In genomic region chr11:98950484-98950883, GRCm38 (mm10) we compare ENCODE assay signal across 10 mouse cellular contexts. TPM values are rescaled to one million over a fixed set of nuclear protein-coding genes. Genes with fewer than 3 reads are reported as not detected.
DNase-seq lines count a peak whose midpoint lies in the region; ATAC-seq and TF ChIP-seq lines count a peak whose summit lies in the region.
"Had no signal": no experiment of that assay in that cellular context is flagged by ENCODE, and none has a peak within 500 bp of the region (broad histone marks: within the 10 kb centered on the region; RNA-seq: fewer than 3 reads in every experiment).

No protein-coding gene starts in this region.

- DNase-seq in heart, adult 2 months: no peak
- DNase-seq in heart, adult 8-10 months (ENCODE audit: low spot score): no peak
- peak; percentile 3 for DNase-seq in left cerebral cortex, postnatal 4 days
- DNase-seq in left cerebral cortex, postnatal 25 days (ENCODE audit: low spot score in 2 of 2): no peak
- DNase-seq in G1E (ENCODE audit: low spot score): no peak
- DNase-seq in embryo, embryonic 10 days (ENCODE audit: low spot score): no peak
- no peak for DNase-seq in testis, postnatal 10 days (ENCODE audit: low spot score)
- DNase-seq: forebrain, postnatal 0 days had no signal

- H3K27ac ChIP-seq in heart, adult 2 months: peak overlapping the region; percentile 75
- peak overlapping the region; percentile 13; the same call in 1 of the 2 replicates for H3K27ac ChIP-seq in intestine, embryonic 16.5 days (ENCODE audit: low read length)

- intact Hi-C loops in heart, adult 2 months (cut with DNase I): loop anchor here (2.0 kb wide), 1 partner anchor 20 kb away; no protein-coding TSS in a partner anchor
- intact Hi-C loops in left cerebral cortex, postnatal 4 days (cut with DNase I): no loop called here
- intact Hi-C loops in left cerebral cortex, postnatal 25 days (cut with DNase I): no loop called here

- peaks cover 40% of the 10 kb centered on the region for H3K4me1 ChIP-seq in heart, adult 2 months (ENCODE audit: control insufficient read depth, insufficient read depth, low read length)
- H3K4me1 ChIP-seq in G1E (ENCODE audit: insufficient read depth, low read depth, low read length): peaks cover 97% of the 10 kb centered on the region
- H3K4me1 ChIP-seq in intestine, embryonic 16.5 days (ENCODE audit: control insufficient read depth, insufficient read depth, low read length): peaks cover 75% of the 10 kb centered on the region

- TF ChIP-seq POLR2A in heart, adult 2 months (IDR thresholded peaks at IDR 0.05; ENCODE audit: insufficient read depth, low read depth, low read length): no peak

- H3K9me3 ChIP-seq in G1E (replicated peaks): no peaks in the 10 kb centered on the region
- H3K9me3 ChIP-seq in intestine, embryonic 16.5 days (ENCODE audit: control insufficient read depth, low read length): no peaks in the 10 kb centered on the region

- no peak overlapping the region for H3K4me3 ChIP-seq in heart, adult 2 months
- H3K4me3 ChIP-seq in G1E (ENCODE audit: low read depth, low read length): peak overlapping the region; percentile 66; the same call in 1 of the 2 replicates
- H3K4me3 ChIP-seq in intestine, embryonic 16.5 days (ENCODE audit: low read length): no peak overlapping the region

- H3K36me3 ChIP-seq in heart, adult 2 months (ENCODE audit: control insufficient read depth, insufficient read depth, low read length): peaks cover 6% of the 10 kb centered on the region; the same call in 1 of the 2 replicates
- peaks cover 62% of the 10 kb centered on the region for H3K36me3 ChIP-seq in G1E (replicated peaks)
- peaks cover 8% of the 10 kb centered on the region; the same call in 1 of the 2 replicates for H3K36me3 ChIP-seq in intestine, embryonic 16.5 days (ENCODE audit: control insufficient read depth, insufficient read depth, low read length)

- H3K27me3 ChIP-seq in heart, adult 2 months (ENCODE audit: control insufficient read depth, insufficient read depth, low read length): no peaks in the 10 kb centered on the region
- H3K27me3 ChIP-seq in G1E (ENCODE audit: insufficient read depth, low read length): no peaks in the 10 kb centered on the region
- H3K27me3 ChIP-seq in intestine, embryonic 16.5 days (replicated peaks; ENCODE audit: control insufficient read depth, insufficient read depth, low read length): no peaks in the 10 kb centered on the region

- H3K9ac ChIP-seq in heart, adult 2 months (ENCODE audit: low read depth, low read length): no peak overlapping the region
- H3K9ac ChIP-seq in intestine, embryonic 16.5 days (ENCODE audit: low read depth, low read length): no peak overlapping the region
- H3K9ac ChIP-seq: forebrain, postnatal 0 days had no signal

- no peak overlapping the region for H3K4me2 ChIP-seq in intestine, embryonic 16.5 days (ENCODE audit: low read depth, low read length)

- H3K79me2 ChIP-seq in heart, adult 2 months (replicated peaks; ENCODE audit: control insufficient read depth, insufficient read depth, low read length): 0 out of 2 replicates have a peak, but pooled peaks cover 2% of the 10 kb centered on the region

- no peak for TF ChIP-seq CTCF in heart, adult 2 months (IDR thresholded peaks at IDR 0.05)
- no peak for TF ChIP-seq CTCF in G1E (IDR thresholded peaks at IDR 0.05; ENCODE audit: low read depth, low read length)

- ATAC-seq in G1E (ENCODE audit: extremely low read depth, insufficient number of reproducible peaks, low FRiP score, poor library complexity, severe bottlenecking): no peak
- ATAC-seq in intestine, embryonic 16.5 days: no peak

- 66% methylated on average over 9 of the region's 9 CpGs for WGBS in heart, adult 2 months
- WGBS in intestine, embryonic 16.5 days: 83% methylated on average over 9 of the region's 9 CpGs

- no peak for TF ChIP-seq EP300 in heart, adult 2 months (IDR thresholded peaks at IDR 0.05; ENCODE audit: insufficient read depth, low read depth, low read length)

RNA-seq across cellular contexts. Expression of gene Rara, which starts 22.9 kb away (rescaled TPM):
- 10 to 100 TPM; 10.1 to 12.8 TPM for total RNA-seq in heart, adult 2 months (2021)
- polyA plus RNA-seq in heart, adult 2 months (2012; rRNA removed): 7.1 and 10.9 TPM in 2 replicates
- 10 to 100 TPM; 10.8 to 13.5 (median 11.9) TPM for total RNA-seq in heart, adult 8-10 months (2022)
- total RNA-seq in left cerebral cortex, postnatal 4 days (2021): 10 to 100 TPM; 20.3 to 21.5 TPM
- total RNA-seq in left cerebral cortex, postnatal 25 days (2021): 10 to 100 TPM in 1 of 2 experiments, 1 to 10 TPM in 1; 9.4 to 12.1 TPM
- total RNA-seq in G1E (2014; fragmentation: Nextera tagmentation) (109 and 110 TPM in 2 replicates), G1E (2017) (16.9 and 17.1 TPM in 2 replicates)
- polyA plus RNA-seq in G1E (2012): 84.4 and 103 TPM in 2 replicates
- 28.2 and 31.2 TPM in 2 replicates for polyA plus RNA-seq in intestine, embryonic 16.5 days (2015; fragmentation: Nextera tagmentation; extraction: Ambion mirVana)

RNA-seq across cellular contexts. Expression of gene Gjd3, which starts 32.3 kb away (rescaled TPM):
- total RNA-seq in heart, adult 2 months (2021): under 1 TPM; 0.27 to 0.31 TPM
- 0.94 and 1.6 TPM in 2 replicates for polyA plus RNA-seq in heart, adult 2 months (2012; rRNA removed)
- total RNA-seq in heart, adult 8-10 months (2022): under 1 TPM in 1 of 4 experiments, not detected in 3; 0.44 TPM
- 1 to 10 TPM; 2.2 to 3.4 TPM for total RNA-seq in left cerebral cortex, postnatal 4 days (2021)
- total RNA-seq in left cerebral cortex, postnatal 25 days (2021): 1 to 10 TPM; 2.9 to 3.0 TPM
- not detected in 2 replicates for total RNA-seq in G1E (2014; fragmentation: Nextera tagmentation)
- not detected in 2 replicates for total RNA-seq in G1E (2017)
- not detected in 2 replicates for polyA plus RNA-seq in G1E (2012)
- 0.17 TPM in 1 of 2 replicates, not detected in the other for polyA plus RNA-seq in intestine, embryonic 16.5 days (2015; fragmentation: Nextera tagmentation; extraction: Ambion mirVana)
- polyA plus RNA-seq: liver, embryonic 16.5 days had no signal

RNA-seq across cellular contexts. Expression of gene Cdc6, which starts 42.9 kb away (rescaled TPM):
- total RNA-seq in heart, adult 2 months (2021): under 1 TPM; 0.13 to 0.32 TPM
- polyA plus RNA-seq in heart, adult 2 months (2012; rRNA removed): 0.14 and 0.26 TPM in 2 replicates
- total RNA-seq in heart, adult 8-10 months (2022): under 1 TPM; 0.16 to 0.49 (median 0.25) TPM
- total RNA-seq in left cerebral cortex, postnatal 4 days (2021): 1 to 10 TPM; 1.4 to 1.8 TPM
- total RNA-seq in left cerebral cortex, postnatal 25 days (2021): under 1 TPM; 0.21 to 0.60 TPM
- total RNA-seq in G1E (2014; fragmentation: Nextera tagmentation) (60.7 and 84.9 TPM in 2 replicates), G1E (2017) (52.7 and 63.4 TPM in 2 replicates)
- 3.4 and 4.1 TPM in 2 replicates for polyA plus RNA-seq in G1E (2012)
- 18.9 and 23.0 TPM in 2 replicates for polyA plus RNA-seq in intestine, embryonic 16.5 days (2015; fragmentation: Nextera tagmentation; extraction: Ambion mirVana)

Comparison
In these comparisons a context has a peak if more than half of its experiments do, and no peak if none do; other contexts are left out.
1. RNA of gene Cdc6, which starts 42.9 kb away (total RNA-seq): 52.7 to 84.9 TPM in G1E; 1.4 to 1.8 TPM in left cerebral cortex, postnatal 4 days, 0.21 to 0.60 TPM in left cerebral cortex, postnatal 25 days, 0.13 to 0.32 TPM in heart, adult 2 months and 0.16 to 0.49 TPM in heart, adult 8-10 months; every median in the first group is over 10 times any median in the second.